In genomic region chr11:113666205-113666604, GRCm38 (mm10) we compare ENCODE assay signal across 19 mouse cellular contexts. TPM values are rescaled to one million over a fixed set of nuclear protein-coding genes. Genes with fewer than 3 reads are reported as not detected.
DNase-seq lines count a peak whose midpoint lies in the region; ATAC-seq and TF ChIP-seq lines count a peak whose summit lies in the region.
"Had no signal": no experiment of that assay in that cellular context is flagged by ENCODE, and none has a peak within 500 bp of the region (broad histone marks: within the 10 kb centered on the region; RNA-seq: fewer than 3 reads in every experiment).

No protein-coding gene starts in this region.

- H3K4me2 ChIP-seq in liver, embryonic 13.5 days: peak overlapping the region; percentile 56

- WGBS in kidney, adult 2 months: 47% methylated on average over 6 of the region's 6 CpGs
- 32% methylated on average over 6 of the region's 6 CpGs for WGBS in liver, embryonic 13.5 days (ENCODE audit: insufficient replicate concordance)

- H3K4me3 ChIP-seq in kidney, adult 2 months (ENCODE audit: insufficient read depth, low read depth, low read length): no peak overlapping the region
- peak overlapping the region; percentile 32 for H3K4me3 ChIP-seq in testis, adult 2 months (ENCODE audit: control insufficient read depth, low read depth, low read length)
- no peak overlapping the region for H3K4me3 ChIP-seq in liver, embryonic 13.5 days (replicated peaks)
- H3K4me3 ChIP-seq: gastrocnemius, adult 2 months had no signal

- ATAC-seq in liver, embryonic 13.5 days (ENCODE audit: low read depth): peak; percentile 71
- ATAC-seq in CD4-positive, CD25-positive, alpha-beta regulatory T cell, adult 4 months: no peak
- ATAC-seq: forebrain, embryonic 16.5 days; hindbrain, embryonic 16.5 days; midbrain, embryonic 16.5 days had no signal

- no peak overlapping the region for H3K9ac ChIP-seq in liver, embryonic 13.5 days

- no peak for TF ChIP-seq POLR2A in kidney, adult 2 months (IDR thresholded peaks at IDR 0.05; ENCODE audit: low read depth, low read length)
- no peak for TF ChIP-seq POLR2A in testis, adult 2 months (IDR thresholded peaks at IDR 0.05; ENCODE audit: control insufficient read depth, low read depth, low read length)

- H3K4me1 ChIP-seq in kidney, adult 2 months (ENCODE audit: control insufficient read depth, insufficient read depth, low read length): peaks cover 23% of the 10 kb centered on the region
- peaks cover 3% of the 10 kb centered on the region for H3K4me1 ChIP-seq in testis, adult 2 months (ENCODE audit: control insufficient read depth, insufficient read depth, low read length)
- peaks cover 58% of the 10 kb centered on the region for H3K4me1 ChIP-seq in liver, embryonic 13.5 days (replicated peaks)

- peaks cover 6% of the 10 kb centered on the region for H3K36me3 ChIP-seq in kidney, adult 2 months (ENCODE audit: control insufficient read depth, insufficient read depth, low read length)
- H3K36me3 ChIP-seq in testis, adult 2 months (ENCODE audit: control insufficient read depth, insufficient read depth, low read length): peaks cover 4% of the 10 kb centered on the region
- H3K36me3 ChIP-seq in liver, embryonic 13.5 days: peaks cover 91% of the 10 kb centered on the region

- TF ChIP-seq CTCF in kidney, adult 2 months (conservative IDR thresholded peaks at IDR 0.05; ENCODE audit: insufficient read depth, insufficient read length, low read depth, low read length): no peak
- TF ChIP-seq CTCF in testis, adult 2 months (IDR thresholded peaks at IDR 0.05; ENCODE audit: control insufficient read depth, insufficient read depth, insufficient replicate concordance, low read depth, low read length): no peak

- H3K9me3 ChIP-seq in liver, embryonic 13.5 days (replicated peaks): no peaks in the 10 kb centered on the region

- no peak for DNase-seq in kidney, adult 2 months
- no peak for DNase-seq in kidney, adult 8-10 months
- DNase-seq in testis, postnatal 10 days (ENCODE audit: low spot score): no peak
- DNase-seq in liver, embryonic 13.5 days: peak; percentile 47
- DNase-seq in gastrocnemius, postnatal 4 days (ENCODE audit: low spot score in 2 of 2): no peak
- DNase-seq in adrenal gland, adult (ENCODE audit: inconsistent age in 2 of 2, low spot score in 1 of 2): no peak
- DNase-seq: adrenal gland, adult 8-10 months; cerebellum, adult 8-10 months; gastrocnemius, adult 2 months; heart, adult 18-20 months; heart, postnatal 10 days; right cerebral cortex, postnatal 25 days had no signal

- peak overlapping the region; percentile 77; the same call in 1 of the 2 replicates for H3K27ac ChIP-seq in kidney, adult 2 months (ENCODE audit: insufficient read depth, low read depth, low read length)
- H3K27ac ChIP-seq in testis, adult 2 months (ENCODE audit: control insufficient read depth, insufficient read depth, low read depth, low read length): no peak overlapping the region
- H3K27ac ChIP-seq in liver, embryonic 13.5 days: peak overlapping the region; percentile 82

- no peaks in the 10 kb centered on the region for H3K27me3 ChIP-seq in kidney, adult 2 months (replicated peaks; ENCODE audit: control insufficient read depth, insufficient read depth, low read length)
- no peaks in the 10 kb centered on the region for H3K27me3 ChIP-seq in testis, adult 2 months (ENCODE audit: control insufficient read depth, insufficient read depth, low read length)
- no peaks in the 10 kb centered on the region for H3K27me3 ChIP-seq in liver, embryonic 13.5 days

RNA-seq across cellular contexts. Expression of gene Slc39a11, which starts 16.3 kb away (rescaled TPM):
- polyA plus RNA-seq in kidney, adult 2 months (2012; rRNA removed): 24.5 and 29.5 TPM in 2 replicates
- polyA plus RNA-seq in testis, adult 2 months (2012; rRNA removed): 8.1 and 8.9 TPM in 2 replicates
- 15.0 and 16.3 TPM in 2 replicates for polyA plus RNA-seq in liver, embryonic 13.5 days (2015; fragmentation: Nextera tagmentation; extraction: Ambion mirVana)
- 1 to 10 TPM; 8.2 to 8.9 TPM for total RNA-seq in gastrocnemius, postnatal 4 days (2021)
- polyA plus RNA-seq in CD4-positive, CD25-positive, alpha-beta regulatory T cell, adult 4 months (2017; shearing (Covaris generic)): 10 to 100 TPM; 12.0 to 17.9 TPM

RNA-seq across cellular contexts. Expression of gene Cog1, which starts 17.2 kb away (rescaled TPM):
- polyA plus RNA-seq in kidney, adult 2 months (2012; rRNA removed): 32.8 and 38.7 TPM in 2 replicates
- 50.2 and 58.0 TPM in 2 replicates for polyA plus RNA-seq in testis, adult 2 months (2012; rRNA removed)
- polyA plus RNA-seq in liver, embryonic 13.5 days (2015; fragmentation: Nextera tagmentation; extraction: Ambion mirVana): 12.3 and 14.3 TPM in 2 replicates
- total RNA-seq in gastrocnemius, postnatal 4 days (2021): 10 to 100 TPM; 23.0 to 26.6 TPM
- 10 to 100 TPM; 15.4 to 19.3 TPM for polyA plus RNA-seq in CD4-positive, CD25-positive, alpha-beta regulatory T cell, adult 4 months (2017; shearing (Covaris generic))

RNA-seq across cellular contexts. Expression of gene Fam104a, which starts 17.8 kb away (rescaled TPM):
- 24.6 and 25.8 TPM in 2 replicates for polyA plus RNA-seq in kidney, adult 2 months (2012; rRNA removed)
- polyA plus RNA-seq in testis, adult 2 months (2012; rRNA removed): 143 and 168 TPM in 2 replicates
- 45.1 and 46.3 TPM in 2 replicates for polyA plus RNA-seq in liver, embryonic 13.5 days (2015; fragmentation: Nextera tagmentation; extraction: Ambion mirVana)
- total RNA-seq in gastrocnemius, postnatal 4 days (2021): 10 to 100 TPM; 29.4 to 31.3 TPM
- 10 to 100 TPM; 13.9 to 15.0 TPM for polyA plus RNA-seq in CD4-positive, CD25-positive, alpha-beta regulatory T cell, adult 4 months (2017; shearing (Covaris generic))

RNA-seq across cellular contexts. Expression of gene D11Wsu47e, which starts 18.0 kb away (rescaled TPM):
- polyA plus RNA-seq in kidney, adult 2 months (2012; rRNA removed): 7.6 and 7.8 TPM in 2 replicates
- 226 and 236 TPM in 2 replicates for polyA plus RNA-seq in testis, adult 2 months (2012; rRNA removed)
- polyA plus RNA-seq in liver, embryonic 13.5 days (2015; fragmentation: Nextera tagmentation; extraction: Ambion mirVana): 9.5 and 11.0 TPM in 2 replicates
- total RNA-seq in gastrocnemius, postnatal 4 days (2021): 10 to 100 TPM; 11.3 to 16.7 TPM
- polyA plus RNA-seq in CD4-positive, CD25-positive, alpha-beta regulatory T cell, adult 4 months (2017; shearing (Covaris generic)): 10 to 100 TPM in 1 of 2 experiments, 1 to 10 TPM in 1; 8.0 to 11.3 TPM

RNA-seq across cellular contexts. Expression of gene Cpsf4l, which starts 43.6 kb away (rescaled TPM):
- 8.9 and 9.0 TPM in 2 replicates for polyA plus RNA-seq in kidney, adult 2 months (2012; rRNA removed)
- polyA plus RNA-seq in testis, adult 2 months (2012; rRNA removed): 74.1 and 80.7 TPM in 2 replicates
- not detected in 2 replicates for polyA plus RNA-seq in liver, embryonic 13.5 days (2015; fragmentation: Nextera tagmentation; extraction: Ambion mirVana)
- not detected for total RNA-seq in gastrocnemius, postnatal 4 days (2021)
- 1 to 10 TPM in 1 of 2 experiments, not detected in 1; 1.0 TPM for polyA plus RNA-seq in CD4-positive, CD25-positive, alpha-beta regulatory T cell, adult 4 months (2017; shearing (Covaris generic))
- total RNA-seq: gastrocnemius, adult 2 months; heart, adult 18-20 months; heart, postnatal 10 days; layer of hippocampus, postnatal 14 days; megakaryocyte, adult 5-6 weeks had no signal
